26 mouse cellular contexts compared by ENCODE assay signal in genomic region chr1:136032961-136033360, GRCm38 (mm10). TPM values are rescaled to one million over a fixed set of nuclear protein-coding genes. Genes with fewer than 3 reads are reported as not detected.
"Had no signal": no experiment of that assay in that cellular context is flagged by ENCODE, and none has a peak within 500 bp of the region (broad histone marks: within the 10 kb centered on the region; RNA-seq: fewer than 3 reads in every experiment).

No protein-coding gene starts in this region.

- H3K9me3 ChIP-seq: midbrain, embryonic 13.5 days; neural tube, embryonic 13.5 days; neural tube, embryonic 15.5 days had no signal

- H3K9ac ChIP-seq: liver, embryonic 14.5 days; lung, embryonic 14.5 days; midbrain, embryonic 13.5 days; neural tube, embryonic 13.5 days; neural tube, embryonic 15.5 days had no signal

- H3K27me3 ChIP-seq: midbrain, embryonic 13.5 days; neural tube, embryonic 13.5 days; neural tube, embryonic 15.5 days had no signal

- ATAC-seq: midbrain, embryonic 13.5 days had no signal

- H3K4me2 ChIP-seq: liver, embryonic 11.5 days; lung, embryonic 14.5 days; midbrain, embryonic 11.5 days; midbrain, embryonic 13.5 days; neural tube, embryonic 13.5 days; neural tube, embryonic 15.5 days had no signal

- H3K4me1 ChIP-seq: neural tube, embryonic 13.5 days had no signal

- H3K27ac ChIP-seq: liver, embryonic 14.5 days; midbrain, embryonic 13.5 days; neural tube, embryonic 13.5 days; neural tube, embryonic 15.5 days had no signal

- DNase-seq: lung, adult 18-20 months; lung, embryonic 14.5 days; lung, postnatal 10 days; lung, postnatal 4 days; right cerebral cortex, adult 18-20 months; right cerebral cortex, postnatal 25 days; right cerebral cortex, postnatal 4 days; spleen, adult 18-20 months; thymus, adult 18-20 months; thymus, postnatal 14 days; thymus, postnatal 36 days had no signal

- H3K4me3 ChIP-seq: midbrain, embryonic 13.5 days; myocyte; neural tube, embryonic 13.5 days; neural tube, embryonic 15.5 days had no signal

RNA-seq across cellular contexts. Expression of gene Ascl5, which starts 17.6 kb away (rescaled TPM):
- total RNA-seq: megakaryocyte, adult 5-6 weeks; megakaryocyte-erythroid progenitor cell, adult 5-6 weeks had no signal
- polyA plus RNA-seq: liver, embryonic 11.5 days; liver, embryonic 14.5 days; liver, embryonic 16.5 days; lung, embryonic 14.5 days; lung, embryonic 16.5 days; midbrain, embryonic 11.5 days; midbrain, embryonic 13.5 days; neural tube, embryonic 11.5 days; neural tube, embryonic 13.5 days; neural tube, embryonic 15.5 days; small intestine, adult 2 months; thymus, postnatal 0 days had no signal

RNA-seq across cellular contexts. Expression of gene Cacna1s, which starts 19.6 kb away (rescaled TPM):
- total RNA-seq: megakaryocyte, adult 5-6 weeks; megakaryocyte-erythroid progenitor cell, adult 5-6 weeks had no signal
- polyA plus RNA-seq: liver, embryonic 14.5 days; lung, embryonic 14.5 days; stomach, embryonic 14.5 days had no signal

RNA-seq across cellular contexts. Expression of gene Igfn1, which starts 26.8 kb away (rescaled TPM):
- total RNA-seq: megakaryocyte, adult 5-6 weeks; megakaryocyte-erythroid progenitor cell, adult 5-6 weeks had no signal
- polyA plus RNA-seq: liver, embryonic 11.5 days; liver, embryonic 14.5 days; liver, embryonic 16.5 days; lung, embryonic 14.5 days; lung, embryonic 16.5 days; midbrain, embryonic 13.5 days; neural tube, embryonic 11.5 days; neural tube, embryonic 13.5 days; neural tube, embryonic 15.5 days had no signal
